Mouse (Mus musculus) midbrain, embryonic 14.5 days (tissue): ENCODE measurements around the gene Zfand4. TPM values are rescaled to one million over a fixed set of nuclear protein-coding genes. Genes with fewer than 3 reads are reported as not detected.

Source experiments
- ATAC-seq: fragments of 200-750 bp; cut with Nextera tagmentation; 2 replicates; pipeline ENCODE4 v1.8.0; 2017; ENCODE audit warnings: moderate number of reproducible peaks, moderate library complexity; ENCODE audit not compliant: low FRiP score, low TSS enrichment
- DNase-seq: peaks from one replicate; pipeline ENCODE4 v3.0.0-alpha.2; 2015
- H3K27ac ChIP-seq: fragments of 300-500 bp; sonication (generic); replicated peaks from 2 replicates; pipeline ENCODE4 v1.5.1; 2014; ENCODE audit warnings: mild to moderate bottlenecking, low read depth, low read length, moderate library complexity
- H3K27me3 ChIP-seq: fragments of 300-500 bp; sonication (generic); 2 replicates; pipeline ENCODE4 v1.6.1; 2014; ENCODE audit warnings: low read length, control low read depth, mixed read lengths; ENCODE audit not compliant: control insufficient read depth, insufficient read depth
- H3K36me3 ChIP-seq: fragments of 300-500 bp; sonication (generic); 2 replicates; pipeline ENCODE4 v1.6.1; 2014; ENCODE audit warnings: low read length, control low read depth; ENCODE audit not compliant: control insufficient read depth, insufficient read depth
- H3K4me1 ChIP-seq: fragments of 300-500 bp; sonication (generic); 2 replicates; pipeline ENCODE4 v1.6.1; 2014; ENCODE audit warnings: mild to moderate bottlenecking, antibody characterized with exemption, low read length, control low read depth; ENCODE audit not compliant: control insufficient read depth, insufficient read depth
- H3K4me2 ChIP-seq: fragments of 300-500 bp; sonication (generic); 2 replicates; pipeline ENCODE4 v1.6.1; 2014; ENCODE audit warnings: mild to moderate bottlenecking, low read length, moderate library complexity
- H3K4me3 ChIP-seq: fragments of 300-500 bp; sonication (generic); replicated peaks from 2 replicates; pipeline ENCODE4 v1.5.1; 2014; ENCODE audit warnings: low read depth, low read length
- H3K9ac ChIP-seq: fragments of 300-500 bp; sonication (generic); replicated peaks from 2 replicates; pipeline ENCODE4 v1.6.1; 2014; ENCODE audit warnings: mild to moderate bottlenecking, low read length, moderate library complexity
- H3K9me3 ChIP-seq: fragments of 300-500 bp; sonication (generic); 2 replicates; pipeline ENCODE4 v1.6.1; 2016; ENCODE audit warnings: low read length, control low read depth, mixed read lengths; ENCODE audit not compliant: control insufficient read depth
- WGBS: fragments of 180-500 bp; shearing (Covaris S2); extraction: QIAGEN DNeasy Blood & Tissue Kit; methylation state at CpG from one replicate; pipeline ENCODE4 v1.1.7; 2014; 5-methylcytosine and 5-hydroxymethylcytosine counted together
- polyA plus RNA-seq: library from polyadenylated mRNA; unstranded; fragments of >200 nt; fragmentation: Nextera tagmentation; extraction: Ambion mirVana; gene quantifications from 2 replicates; pipeline ENCODE4 v1.2.1, GENCODE M21; 2014

Gene Zfand4
- polyA plus RNA-seq, 1 experiment from 2014 or later: 12.4 TPM

DNA sequence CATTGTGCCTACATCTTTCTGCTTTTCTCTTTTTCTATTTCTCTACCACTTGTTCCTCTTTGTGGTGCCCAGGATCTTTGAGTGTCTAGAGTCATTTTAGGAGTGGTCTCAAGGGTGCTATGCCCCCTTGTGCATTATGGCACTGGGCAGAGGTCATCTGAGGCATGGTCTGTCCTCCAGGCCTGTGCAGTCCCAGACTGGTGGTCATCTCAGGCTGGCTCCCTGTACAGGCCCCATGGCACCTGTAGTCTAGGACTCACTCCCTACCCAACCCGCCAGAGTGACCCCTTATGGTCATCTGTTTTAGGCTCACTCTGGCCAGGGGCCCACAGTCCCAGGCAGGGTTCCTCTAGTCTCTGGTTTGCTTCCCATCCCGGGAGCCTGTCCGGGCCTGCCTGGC is 107.5 kb downstream of the Zfand4 start:
- H3K4me2 ChIP-seq: no peak overlapping the region
- H3K4me3 ChIP-seq: no peak overlapping the region
- H3K27me3 ChIP-seq: no peaks in the 10 kb centered on the region
- H3K36me3 ChIP-seq: no peaks in the 10 kb centered on the region
- 0 out of 2 replicates have a peak, but pooled peaks have one; percentile 4 for ATAC-seq
- no peak for DNase-seq
- WGBS: 97% methylated on average over 3 of the region's 3 CpGs
- H3K27ac ChIP-seq: no peak overlapping the region
- H3K9ac ChIP-seq: no peak overlapping the region
- H3K9me3 ChIP-seq: no peaks in the 10 kb centered on the region
- no peaks in the 10 kb centered on the region for H3K4me1 ChIP-seq

DNA sequence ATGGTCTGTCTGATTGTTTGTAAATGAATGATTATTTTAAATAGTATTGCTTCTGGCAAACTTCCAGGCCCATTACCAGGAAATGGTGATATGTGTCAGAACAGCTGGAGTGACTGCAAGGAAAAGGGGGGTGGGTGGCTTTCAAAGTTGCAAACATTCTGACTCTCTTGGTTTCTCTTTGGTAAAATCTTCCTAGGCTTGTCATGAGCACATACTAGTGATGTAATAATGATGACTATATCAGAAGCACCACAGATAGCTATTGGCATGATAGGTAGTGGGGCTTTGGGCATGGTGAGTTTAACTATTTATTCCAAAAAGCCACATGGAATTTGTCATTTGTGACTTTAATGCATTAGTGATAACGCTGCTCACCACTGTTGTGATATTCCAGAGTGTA is 110.1 kb downstream of the Zfand4 start:
- DNase-seq (no peak), ATAC-seq (no peak)
- Histone ChIP-seq H3K9me3 (no peaks in the 10 kb centered on the region), H3K27me3 (no peaks in the 10 kb centered on the region), H3K36me3 (peaks cover 5% of the 10 kb centered on the region; the same call in 1 of the 2 replicates), H3K27ac (no peak overlapping the region), H3K4me3 (no peak overlapping the region), H3K4me1 (no peaks in the 10 kb centered on the region), H3K9ac (no peak overlapping the region), H3K4me2 (no peak overlapping the region)
- WGBS: 96% methylated on average over 1 of the region's 1 CpGs

DNA sequence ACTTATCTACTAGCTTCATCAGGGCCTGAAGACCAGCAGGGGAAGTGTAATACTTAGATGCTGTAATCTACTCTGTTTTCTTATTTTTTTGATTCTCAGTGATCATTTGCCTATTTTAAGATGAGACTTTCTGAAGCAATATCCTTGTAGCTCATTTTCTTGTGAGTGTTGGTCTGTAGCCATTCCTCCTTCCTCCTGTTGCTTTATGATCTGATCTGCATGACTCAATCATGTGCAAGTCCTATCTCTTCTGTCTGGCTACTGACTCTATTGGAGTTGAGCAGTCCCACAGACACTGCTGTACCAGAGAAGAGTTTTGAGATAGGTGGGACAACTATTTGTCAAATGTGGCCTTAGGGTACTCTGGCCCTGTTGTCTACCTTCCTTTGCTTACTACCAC is 110.6 kb downstream of the Zfand4 start:
- Histone ChIP-seq H3K36me3 (peaks cover 5% of the 10 kb centered on the region; the same call in 1 of the 2 replicates), H3K4me1 (no peaks in the 10 kb centered on the region), H3K4me2 (no peak overlapping the region), H3K9me3 (no peaks in the 10 kb centered on the region), H3K9ac (no peak overlapping the region), H3K27ac (no peak overlapping the region), H3K27me3 (no peaks in the 10 kb centered on the region), H3K4me3 (no peak overlapping the region)
- no peak for DNase-seq
- no peak for ATAC-seq

DNA sequence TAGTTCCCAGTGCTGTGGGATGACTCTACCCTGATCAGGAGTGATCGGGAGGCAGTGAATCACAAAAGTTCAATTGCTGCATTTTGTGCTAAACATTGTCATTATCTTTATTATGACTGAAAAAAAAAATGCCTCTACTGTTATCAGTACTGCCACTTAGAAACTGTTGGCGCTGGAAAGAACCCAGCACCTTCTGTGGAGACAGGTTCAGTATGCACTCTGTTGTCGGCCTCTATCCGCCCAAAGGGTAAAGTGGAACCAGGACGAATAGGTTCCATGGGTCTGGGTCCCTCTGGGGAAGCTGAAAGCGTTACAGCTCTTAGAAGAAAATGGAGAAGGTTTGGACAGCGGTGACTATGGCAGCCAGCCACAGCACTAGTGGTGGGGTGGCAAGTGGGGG is 114.9 kb downstream of the Zfand4 start:
- WGBS: 93% methylated on average over 7 of the region's 7 CpGs

More for the DNA sequence above, 114.9 kb downstream of the Zfand4 start:
- no peak for ATAC-seq
- peaks cover 10% of the 10 kb centered on the region; the same call in 1 of the 2 replicates for H3K4me1 ChIP-seq
- no peak for DNase-seq
- no peak overlapping the region for H3K27ac ChIP-seq
- H3K4me3 ChIP-seq: no peak overlapping the region
- peaks cover 5% of the 10 kb centered on the region; the same call in 1 of the 2 replicates for H3K36me3 ChIP-seq
- no peak overlapping the region for H3K4me2 ChIP-seq
- no peak overlapping the region for H3K9ac ChIP-seq
- H3K27me3 ChIP-seq: no peaks in the 10 kb centered on the region
- no peaks in the 10 kb centered on the region for H3K9me3 ChIP-seq

Other genes with a start within 250 kb of the Zfand4 start
- gene Tmcc1, start 70.7 kb upstream of the Zfand4 start, polyA plus RNA-seq: 25.8 and 26.2 TPM in 2 replicates
- 48.5 and 60.4 TPM in 2 replicates for gene Washc2, start 56.2 kb upstream of the Zfand4 start, polyA plus RNA-seq
- 78.2 and 81.0 TPM in 2 replicates for gene March8, start 73.8 kb downstream of the Zfand4 start, polyA plus RNA-seq
- 0.36 and 0.38 TPM in 2 replicates for gene Alox5, start 197.0 kb downstream of the Zfand4 start, polyA plus RNA-seq
- not detected in 2 replicates for gene Olfr211, start 224.9 kb downstream of the Zfand4 start, polyA plus RNA-seq
- gene Olfr212, start 242.3 kb downstream of the Zfand4 start, polyA plus RNA-seq: not detected in 2 replicates